Comparison of ENCODE assay signal across 23 mouse cellular contexts in genomic region chr3:152282126-152282525, GRCm38 (mm10). TPM values are rescaled to one million over a fixed set of nuclear protein-coding genes. Genes with fewer than 3 reads are reported as not detected.
DNase-seq lines count a peak whose midpoint lies in the region; ATAC-seq and TF ChIP-seq lines count a peak whose summit lies in the region.
"Had no signal": no experiment of that assay in that cellular context is flagged by ENCODE, and none has a peak within 500 bp of the region (broad histone marks: within the 10 kb centered on the region; RNA-seq: fewer than 3 reads in every experiment).

No protein-coding gene starts in this region.

- no peaks in the 10 kb centered on the region for H3K4me1 ChIP-seq in liver, postnatal 0 days (ENCODE audit: insufficient read depth)
- H3K4me1 ChIP-seq in limb, embryonic 10.5 days = no peaks in the 10 kb centered on the region
- no peaks in the 10 kb centered on the region for H3K4me1 ChIP-seq in kidney, embryonic 16.5 days (ENCODE audit: insufficient read depth, low read length)
- H3K4me1 ChIP-seq in kidney, embryonic 15.5 days = no peaks in the 10 kb centered on the region
- H3K4me1 ChIP-seq: hindbrain, embryonic 10.5 days; midbrain, embryonic 12.5 days; neural tube, embryonic 12.5 days had no signal

- H3K4me3 ChIP-seq in liver, postnatal 0 days (ENCODE audit: low read depth, low read length) = no peak overlapping the region
- no peak overlapping the region for H3K4me3 ChIP-seq in limb, embryonic 10.5 days
- H3K4me3 ChIP-seq in kidney, embryonic 16.5 days (ENCODE audit: low read length) = no peak overlapping the region
- no peak overlapping the region for H3K4me3 ChIP-seq in kidney, embryonic 15.5 days (replicated peaks)
- H3K4me3 ChIP-seq: gastrocnemius, adult 2 months; hindbrain, embryonic 10.5 days; limb, embryonic 13.5 days; midbrain, embryonic 12.5 days; neural tube, embryonic 12.5 days had no signal

- no peak overlapping the region for H3K4me2 ChIP-seq in liver, postnatal 0 days (ENCODE audit: low read depth, low read length)
- no peak overlapping the region for H3K4me2 ChIP-seq in kidney, embryonic 16.5 days (replicated peaks; ENCODE audit: low read depth, low read length)
- H3K4me2 ChIP-seq in kidney, embryonic 15.5 days = no peak overlapping the region
- H3K4me2 ChIP-seq: heart, embryonic 11.5 days; limb, embryonic 13.5 days; midbrain, embryonic 12.5 days; neural tube, embryonic 12.5 days had no signal

- H3K27me3 ChIP-seq in liver, postnatal 0 days (ENCODE audit: insufficient read depth, low read length) = no peaks in the 10 kb centered on the region
- no peaks in the 10 kb centered on the region for H3K27me3 ChIP-seq in limb, embryonic 10.5 days (ENCODE audit: low read depth, poor library complexity, severe bottlenecking)
- H3K27me3 ChIP-seq in kidney, embryonic 16.5 days (ENCODE audit: insufficient read depth, low read length) = no peaks in the 10 kb centered on the region
- H3K27me3 ChIP-seq in kidney, embryonic 15.5 days = no peaks in the 10 kb centered on the region
- H3K27me3 ChIP-seq: limb, embryonic 13.5 days; midbrain, embryonic 12.5 days; neural tube, embryonic 12.5 days had no signal

- TF ChIP-seq EP300 in liver, postnatal 0 days (IDR thresholded peaks at IDR 0.05; ENCODE audit: low read depth) = no peak

- peaks cover 21% of the 10 kb centered on the region for H3K36me3 ChIP-seq in liver, postnatal 0 days (replicated peaks; ENCODE audit: insufficient read depth, low read length)
- H3K36me3 ChIP-seq in limb, embryonic 10.5 days = peaks cover 46% of the 10 kb centered on the region
- H3K36me3 ChIP-seq in kidney, embryonic 16.5 days (ENCODE audit: insufficient read depth, low read length) = peaks cover 20% of the 10 kb centered on the region
- H3K36me3 ChIP-seq in kidney, embryonic 15.5 days = peaks cover 49% of the 10 kb centered on the region

- DNase-seq in liver (peak; percentile 54), ZHBTc4 (ENCODE audit: low read depth, low spot score) (peak; percentile 40)
- DNase-seq in liver, postnatal 0 days = no peak
- peak; percentile 56 for DNase-seq in limb, embryonic 10.5 days (ENCODE audit: low spot score)
- DNase-seq: adrenal gland, postnatal 14 days; cerebellum, adult 9-10 months; gastrocnemius, adult 2 months; heart, postnatal 10 days; kidney, postnatal 10 days; lung, adult 18-20 months; lung, postnatal 10 days; right cerebral cortex, postnatal 14 days had no signal

- TF ChIP-seq CTCF in liver, postnatal 0 days (IDR thresholded peaks at IDR 0.05; ENCODE audit: low read depth) = no peak

- WGBS in liver, postnatal 0 days (ENCODE audit: insufficient replicate concordance) = 50% methylated on average over 3 of the region's 3 CpGs
- WGBS in limb, embryonic 10.5 days = 37% methylated on average over 3 of the region's 3 CpGs
- WGBS in kidney, embryonic 16.5 days = 35% methylated on average over 3 of the region's 3 CpGs
- WGBS in kidney, embryonic 15.5 days = 34% methylated on average over 3 of the region's 3 CpGs

- no peak for ATAC-seq in liver, postnatal 0 days
- peak; percentile 85 for ATAC-seq in megakaryocyte-erythroid progenitor cell, adult 5-6 weeks (replicated peaks; ENCODE audit: low FRiP score, low TSS enrichment, poor library complexity, severe bottlenecking)
- ATAC-seq in kidney, embryonic 16.5 days (ENCODE audit: low FRiP score, low TSS enrichment) = no peak
- no peak for ATAC-seq in kidney, embryonic 15.5 days (replicated peaks; ENCODE audit: low FRiP score)
- ATAC-seq: forebrain, embryonic 14.5 days; intestine, postnatal 0 days had no signal

- H3K27ac ChIP-seq in liver, postnatal 0 days (ENCODE audit: low read depth) = no peak overlapping the region
- no peak overlapping the region for H3K27ac ChIP-seq in limb, embryonic 10.5 days
- no peak overlapping the region for H3K27ac ChIP-seq in kidney, embryonic 16.5 days (ENCODE audit: low read length)
- H3K27ac ChIP-seq in kidney, embryonic 15.5 days = no peak overlapping the region
- H3K27ac ChIP-seq: hindbrain, embryonic 10.5 days; limb, embryonic 13.5 days; midbrain, embryonic 12.5 days; neural tube, embryonic 12.5 days had no signal

- H3K9ac ChIP-seq in liver, postnatal 0 days (replicated peaks) = no peak overlapping the region
- H3K9ac ChIP-seq in kidney, embryonic 16.5 days (replicated peaks; ENCODE audit: low read length) = no peak overlapping the region
- no peak overlapping the region for H3K9ac ChIP-seq in kidney, embryonic 15.5 days
- H3K9ac ChIP-seq: limb, embryonic 13.5 days; midbrain, embryonic 12.5 days; neural tube, embryonic 12.5 days had no signal

- H3K9me3 ChIP-seq in liver, postnatal 0 days (ENCODE audit: low read length) = no peaks in the 10 kb centered on the region
- H3K9me3 ChIP-seq in limb, embryonic 10.5 days (replicated peaks) = no peaks in the 10 kb centered on the region
- H3K9me3 ChIP-seq in kidney, embryonic 16.5 days (ENCODE audit: low read length) = no peaks in the 10 kb centered on the region
- no peaks in the 10 kb centered on the region for H3K9me3 ChIP-seq in kidney, embryonic 15.5 days (replicated peaks)
- H3K9me3 ChIP-seq: hindbrain, embryonic 10.5 days; limb, embryonic 13.5 days; midbrain, embryonic 12.5 days; neural tube, embryonic 12.5 days had no signal

RNA-seq across cellular contexts. Expression of gene Nexn, which starts 16.0 kb away (rescaled TPM):
- 1.1 and 2.4 TPM in 2 replicates for polyA plus RNA-seq in liver, postnatal 0 days (2015; fragmentation: Nextera tagmentation; extraction: Ambion mirVana)
- 3.0 and 3.1 TPM in 2 replicates for polyA plus RNA-seq in limb, embryonic 10.5 days (2016; fragmentation: Nextera tagmentation; extraction: Ambion mirVana)
- total RNA-seq in megakaryocyte-erythroid progenitor cell, adult 5-6 weeks (2014; fragmentation: Nextera tagmentation) = not detected in 2 replicates
- 1.3 and 1.8 TPM in 2 replicates for total RNA-seq in megakaryocyte-erythroid progenitor cell, adult 5-6 weeks (2017)
- 9.5 and 10.9 TPM in 2 replicates for polyA plus RNA-seq in kidney, embryonic 16.5 days (2015; fragmentation: Nextera tagmentation; extraction: Ambion mirVana)
- 11.3 and 12.4 TPM in 2 replicates for polyA plus RNA-seq in kidney, embryonic 15.5 days (2015; fragmentation: Nextera tagmentation; extraction: Ambion mirVana)
- total RNA-seq: monocyte, adult 5-6 weeks had no signal

RNA-seq across cellular contexts. Expression of gene Miga1, which starts 58.1 kb away (rescaled TPM):
- polyA plus RNA-seq in liver, postnatal 0 days (2015; fragmentation: Nextera tagmentation; extraction: Ambion mirVana) = 2.6 and 3.2 TPM in 2 replicates
- 16.8 and 21.5 TPM in 2 replicates for polyA plus RNA-seq in limb, embryonic 10.5 days (2016; fragmentation: Nextera tagmentation; extraction: Ambion mirVana)
- total RNA-seq in megakaryocyte-erythroid progenitor cell, adult 5-6 weeks (2014; fragmentation: Nextera tagmentation) = 16.9 and 18.8 TPM in 2 replicates
- total RNA-seq in megakaryocyte-erythroid progenitor cell, adult 5-6 weeks (2017) = 18.9 and 26.8 TPM in 2 replicates
- 17.3 and 21.1 TPM in 2 replicates for polyA plus RNA-seq in kidney, embryonic 16.5 days (2015; fragmentation: Nextera tagmentation; extraction: Ambion mirVana)
- polyA plus RNA-seq in kidney, embryonic 15.5 days (2015; fragmentation: Nextera tagmentation; extraction: Ambion mirVana) = 17.9 and 18.7 TPM in 2 replicates
